Mouse (Mus musculus) gastrocnemius, postnatal 36 days (tissue): ENCODE measurements around the gene Gabarapl1. TPM values are rescaled to one million over a fixed set of nuclear protein-coding genes. Genes with fewer than 3 reads are reported as not detected.
A peak's percentile ranks its signal among the peaks of the same experiment; 100 is the strongest.
"Not testable (repeated sequence)": the region's sequence is repeated elsewhere in the genome, so short reads cannot be mapped to it uniquely, and the experiment has no call there.

Experiments
- DNase-seq, 2 experiments: peaks; one replicate each; pipeline ENCODE4 v3.0.0; 2022
- intact Hi-C: fragments of 180-260 bp; cut with DNase I; formaldehyde crosslinking; loops from one replicate; pipeline ENCODE4 v1.15.1; 2025
- long read RNA-seq, 2 experiments: library from polyadenylated mRNA; stranded (forward); transcript quantifications; one replicate each; pipeline ENCODE4 v2.0.0; 2021
- total RNA-seq, 2 experiments: library from RNA; stranded (reverse); gene quantifications; 2 replicates each; pipeline ENCODE4 v1.2.3; 2021

The Gabarapl1 gene
- 10 to 100 TPM; 38.1 to 59.3 TPM for total RNA-seq
- long read RNA-seq, experiment 1, transcript Gabarapl1-201 (4 exons, 1,820 nt): major isoform, 14 of 843 reads
- long read RNA-seq, experiment 1, partial matches to known transcripts: 0 of 843 reads
- long read RNA-seq, experiment 1, other reads (novel, unspliced or antisense): 829 of 843 reads
- long read RNA-seq, experiment 2, transcript Gabarapl1-201 (4 exons, 1,820 nt): major isoform, 31 of 1,125 reads
- long read RNA-seq, experiment 2, partial matches to known transcripts: 0 of 1,125 reads
- long read RNA-seq, experiment 2, other reads (novel, unspliced or antisense): 1,093 of 1,125 reads

DNA sequence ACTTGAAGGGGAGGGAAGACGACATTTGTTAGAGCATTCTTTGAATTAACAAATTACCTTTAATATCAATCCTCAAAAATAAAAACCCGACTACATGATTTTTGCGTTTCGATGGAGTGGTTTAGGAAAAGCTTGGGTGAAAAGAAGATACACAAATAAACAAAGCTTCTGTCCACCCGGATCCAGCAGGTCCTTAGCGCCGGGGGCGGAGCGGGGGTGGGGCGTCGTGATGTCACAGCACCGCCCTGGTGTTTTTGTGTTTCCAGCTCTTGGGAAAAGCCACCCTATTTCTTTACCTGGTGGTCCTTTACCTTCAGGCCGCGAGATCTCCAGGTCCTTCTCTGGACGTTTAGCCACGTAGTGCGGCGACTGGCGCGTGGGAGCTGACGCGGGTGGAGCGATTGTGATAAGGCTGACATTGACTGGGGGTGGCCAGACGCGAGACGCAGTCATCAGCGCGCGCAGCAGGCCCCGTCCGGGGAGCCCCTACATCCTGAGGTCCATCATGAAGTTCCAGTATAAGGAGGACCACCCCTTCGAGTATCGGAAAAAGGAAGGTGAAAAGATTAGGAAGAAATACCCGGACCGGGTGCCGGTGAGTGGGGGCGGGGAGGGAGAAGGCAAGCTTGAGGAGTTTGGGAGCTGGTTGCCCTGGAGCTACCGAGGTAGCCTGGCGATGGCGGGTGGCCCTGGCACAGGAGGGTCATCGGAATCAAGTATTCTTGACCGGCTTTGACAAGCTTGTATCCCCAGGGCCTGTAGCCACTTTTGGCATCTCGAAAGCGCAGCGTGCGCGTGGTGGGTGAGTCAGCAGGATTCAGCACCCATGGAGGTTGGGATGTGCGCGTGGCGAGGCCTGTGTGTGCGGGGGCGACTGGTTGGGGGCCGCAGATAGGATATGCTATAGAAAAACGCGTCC lies at the start of gene Gabarapl1:
TSS of gene Gabarapl1 (plus strand) at position 219 of the 919 bp plus-strand sequence.
- intact Hi-C loops: loop anchor here (5.0 to 10.0 kb wide), 2 partner anchors 688 to 771 kb away; no protein-coding TSS in a partner anchor
- peak; percentile 75 to 80 for DNase-seq

DNA sequence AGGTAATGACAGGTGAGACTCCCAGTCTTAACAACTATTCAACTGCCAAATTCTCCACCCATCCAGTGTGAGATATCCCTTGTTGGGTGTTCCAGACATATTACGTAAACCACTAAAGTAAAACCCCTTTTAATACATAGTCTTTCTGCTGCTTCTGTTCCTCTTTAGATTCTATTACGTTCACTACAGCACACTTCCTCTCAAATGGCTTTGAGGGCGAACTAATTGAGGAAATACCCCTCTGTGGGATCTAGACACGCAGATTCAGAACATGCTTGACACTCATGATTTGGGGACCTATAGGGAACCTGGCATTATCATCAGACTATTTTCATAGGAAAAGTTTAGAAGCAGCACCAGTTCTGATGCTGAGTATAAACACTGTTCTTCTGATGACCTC lies 38.0 kb upstream of the Gabarapl1 start:
- DNase-seq: no peak
- intact Hi-C loops: no loop called here

DNA sequence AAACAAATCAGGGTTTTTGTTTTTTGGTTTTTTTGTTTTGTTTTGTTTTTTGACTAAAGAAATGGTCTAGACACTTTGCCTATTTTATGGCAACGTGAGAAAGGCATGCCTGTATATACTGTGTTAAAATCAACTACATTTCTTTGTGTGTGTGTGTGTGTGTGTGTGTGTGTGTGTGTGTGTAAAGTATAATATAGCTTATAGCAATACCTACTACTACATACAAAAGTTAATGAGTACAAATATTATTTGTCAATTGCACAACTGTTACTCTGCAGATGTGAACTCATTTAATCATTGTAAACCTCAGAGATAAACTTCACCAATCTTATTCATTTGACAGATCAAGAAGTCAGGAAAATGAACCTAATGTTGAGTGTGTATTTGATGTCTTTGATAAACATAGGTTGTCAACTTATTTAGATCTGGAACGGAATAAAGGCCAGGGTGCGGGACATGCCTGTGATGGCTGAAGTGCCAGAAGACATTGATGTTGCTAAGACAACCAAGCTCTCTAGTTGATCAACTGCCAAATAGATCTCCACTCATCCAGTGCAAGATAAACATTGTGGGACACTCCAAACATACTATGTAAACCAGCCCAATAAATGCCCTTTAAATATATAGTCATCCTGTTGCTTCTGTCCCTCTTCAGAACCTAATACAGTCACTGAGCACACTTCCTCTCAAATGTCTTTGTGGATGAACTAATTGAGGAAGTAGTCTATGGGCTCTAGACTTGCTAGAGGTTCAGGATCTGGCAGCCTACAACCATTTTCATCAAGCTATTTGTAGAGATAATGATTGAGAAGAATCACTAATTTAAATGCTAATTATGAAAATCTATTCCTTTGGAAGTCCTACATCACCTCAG lies 35.4 kb upstream of the Gabarapl1 start:
- intact Hi-C loops: no loop called here
- no peak for DNase-seq

DNA sequence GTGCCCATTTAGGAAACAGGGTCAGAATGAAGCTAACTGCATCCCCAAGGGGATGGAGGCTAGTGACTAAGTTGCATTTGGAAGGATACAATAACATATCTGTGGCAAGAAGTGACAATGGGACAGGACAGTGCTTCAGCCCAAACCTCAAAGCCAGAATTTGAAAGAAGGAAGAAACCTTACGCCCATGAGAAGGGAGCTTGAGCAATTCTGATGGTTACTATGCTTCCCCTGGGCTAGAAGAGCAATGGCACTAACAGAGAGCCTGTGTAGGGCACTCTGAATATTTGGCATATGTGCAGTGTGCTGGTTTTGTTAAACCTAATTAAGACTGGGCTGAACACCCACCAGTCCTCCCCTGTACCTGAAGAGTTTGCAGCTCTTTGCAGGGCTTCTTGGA lies 33.4 kb upstream of the Gabarapl1 start:
- DNase-seq, intact Hi-C loops: not testable (repeated sequence)

DNA sequence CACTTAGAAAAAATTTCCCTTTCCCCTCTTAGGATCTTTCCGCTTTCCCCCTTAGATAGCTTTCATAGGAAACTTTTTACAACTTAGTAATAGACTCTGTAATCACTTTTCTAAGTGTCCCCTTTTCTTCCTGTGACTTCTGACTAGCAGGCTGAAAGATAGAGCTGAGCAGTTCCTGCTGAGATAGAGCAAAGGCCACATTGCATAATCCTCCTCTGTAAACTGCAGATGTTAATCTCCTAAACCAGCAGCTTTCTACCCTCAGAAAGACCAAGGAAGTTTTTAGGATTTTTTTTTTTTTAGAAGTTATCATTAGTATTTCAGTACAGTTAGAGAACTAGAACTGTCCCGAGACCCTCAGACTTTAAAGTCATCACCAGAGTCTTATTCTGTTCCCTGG lies 29.5 kb upstream of the Gabarapl1 start:
- intact Hi-C loops: no loop called here

DNA sequence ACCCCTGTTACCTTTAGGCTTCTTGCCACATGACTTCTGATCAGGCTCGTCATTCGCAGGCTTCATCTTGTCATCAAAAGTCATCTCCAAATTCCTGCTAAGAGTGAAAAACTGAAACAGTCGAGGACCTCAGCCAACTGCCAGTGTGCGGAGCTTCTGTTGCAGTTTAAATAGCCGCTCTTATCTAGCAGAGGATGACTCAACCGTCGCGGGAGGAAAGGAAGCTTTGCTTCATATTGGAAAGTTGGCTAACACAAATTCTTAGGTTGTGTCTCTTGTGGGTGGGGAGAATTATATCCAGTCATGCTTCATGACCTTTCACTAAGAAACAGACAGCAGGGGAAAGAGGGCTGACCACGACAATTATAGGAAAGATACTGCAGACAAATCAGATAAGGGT lies 25.9 kb upstream of the Gabarapl1 start, which contains the start of gene Olr1:
TSS of gene Olr1 (minus strand) at position 142 of the 400 bp plus-strand sequence.
- intact Hi-C loops: no loop called here
- DNase-seq: no peak

More for the DNA sequence above, 29.5 kb upstream of the Gabarapl1 start:
- DNase-seq: no peak

DNA sequence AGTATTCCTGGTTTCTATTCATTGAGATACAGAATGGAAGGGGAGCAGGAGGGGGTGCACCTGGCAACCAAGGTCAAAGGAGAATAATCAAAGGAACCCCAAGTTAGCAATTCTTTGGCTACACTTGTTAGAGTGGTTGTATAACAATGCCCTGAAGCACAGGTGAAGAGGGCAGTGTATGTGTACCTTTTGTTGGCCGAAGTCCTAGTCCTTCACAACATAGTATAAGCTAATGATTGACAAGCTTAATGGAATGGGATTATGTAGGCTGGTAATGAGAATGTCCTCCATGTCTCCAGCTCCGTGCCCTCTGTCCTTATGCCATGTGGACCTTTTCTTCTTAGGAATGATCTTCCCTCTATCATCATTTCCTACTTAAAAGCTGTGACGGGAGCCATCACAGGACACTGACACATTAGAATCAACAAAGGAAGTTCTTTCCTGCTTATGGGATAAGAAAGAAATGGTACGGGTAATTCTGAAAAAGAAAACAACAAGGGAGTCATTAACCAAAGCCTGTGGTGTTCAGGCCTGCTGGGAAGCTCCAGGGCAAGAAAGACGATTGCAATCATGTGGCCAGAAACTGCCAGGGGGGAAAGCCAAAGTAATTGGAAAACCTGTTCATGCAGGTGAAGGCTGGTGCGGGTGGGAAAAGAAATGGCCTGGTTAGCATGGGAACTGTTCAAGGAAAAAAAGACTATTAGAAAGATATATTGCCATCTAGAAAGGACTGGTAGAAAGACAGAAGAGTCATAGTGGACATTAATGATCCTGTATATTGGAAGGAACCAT lies 22.6 kb upstream of the Gabarapl1 start:
- intact Hi-C loops: no loop called here
- no peak for DNase-seq

DNA sequence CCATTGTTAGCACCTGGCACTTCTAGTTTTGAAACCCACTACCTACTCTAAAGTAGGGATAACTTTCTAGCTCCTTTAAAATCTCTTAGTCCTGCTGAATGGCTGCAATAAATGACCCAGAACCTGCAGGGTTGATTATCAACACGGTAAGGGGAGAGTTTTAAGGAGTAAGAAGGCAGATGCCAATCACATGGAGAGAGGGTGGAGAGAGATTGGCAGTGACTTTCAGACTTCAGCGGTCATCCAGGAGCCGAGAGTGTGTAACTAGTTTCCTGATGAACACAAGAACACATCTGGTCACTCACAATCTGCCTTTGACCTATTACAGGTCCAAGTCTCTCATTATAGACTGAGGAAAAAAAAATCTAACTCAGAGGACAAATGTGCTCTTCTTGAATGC lies 20.6 kb upstream of the Gabarapl1 start, which contains the start of gene Tmem52b:
TSS of gene Tmem52b (plus strand) at position 189 of the 400 bp plus-strand sequence.
- intact Hi-C loops: no loop called here
- DNase-seq: no peak

DNA sequence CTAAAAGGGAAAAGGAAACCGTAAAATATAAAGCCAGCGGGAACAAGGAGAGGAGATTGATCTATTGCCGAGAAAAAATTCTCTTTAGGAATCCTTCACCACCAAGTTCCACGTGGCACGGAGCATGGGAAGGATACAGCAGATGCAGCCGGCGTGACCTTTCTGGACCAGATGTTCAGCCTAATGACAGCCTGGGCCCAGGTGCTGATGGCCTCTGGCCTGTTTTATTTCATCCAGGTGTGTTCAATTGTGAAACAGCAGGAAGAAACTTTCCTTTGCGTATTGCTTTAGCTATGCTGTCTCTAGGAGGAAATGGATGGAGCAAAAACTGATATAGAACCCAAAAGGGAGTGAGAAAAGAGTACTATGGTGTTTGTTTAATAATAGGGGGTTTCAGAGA lies 20.1 kb upstream of the Gabarapl1 start:
- intact Hi-C loops: no loop called here
- no peak for DNase-seq

DNA sequence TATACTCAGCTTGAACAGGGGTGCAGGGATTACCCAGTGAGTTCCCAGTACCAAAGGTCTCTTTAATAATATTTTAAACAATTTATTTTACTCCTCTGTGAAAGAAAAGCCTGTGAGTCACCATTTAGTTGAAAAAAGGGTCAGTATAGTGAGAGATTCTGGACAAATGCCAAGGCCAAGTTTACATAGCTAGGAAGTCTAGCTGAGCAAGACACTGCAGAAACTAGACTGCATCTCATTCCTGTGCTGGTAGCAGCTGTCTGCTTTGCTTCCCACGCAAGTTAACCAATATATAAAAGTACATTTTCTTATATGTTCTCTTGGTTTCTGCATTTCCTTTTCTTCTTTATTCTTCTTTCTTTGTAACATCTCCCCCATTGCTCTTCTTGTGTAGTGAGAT lies 19.6 kb upstream of the Gabarapl1 start:
- no peak for DNase-seq
- intact Hi-C loops: no loop called here

DNA sequence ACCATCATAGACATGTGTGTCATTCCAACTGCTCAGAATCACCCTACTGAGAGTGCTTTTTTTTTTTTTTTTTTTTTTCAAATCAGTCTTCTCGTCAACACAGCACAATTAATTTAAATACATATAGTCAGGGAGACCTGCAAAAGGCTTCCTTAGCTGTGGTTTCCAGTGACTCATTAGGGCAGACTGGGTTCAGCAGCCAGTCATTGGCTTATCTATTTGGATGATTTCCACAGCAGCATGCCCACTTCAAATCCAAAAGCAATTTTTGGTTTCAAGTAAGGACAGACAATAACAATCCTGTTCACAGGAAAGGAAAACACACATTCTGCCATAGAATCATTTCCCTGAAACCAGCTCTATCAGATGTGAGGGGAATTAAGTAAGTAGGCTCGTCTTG lies 18.6 kb upstream of the Gabarapl1 start:
- DNase-seq: no peak
- intact Hi-C loops: no loop called here

DNA sequence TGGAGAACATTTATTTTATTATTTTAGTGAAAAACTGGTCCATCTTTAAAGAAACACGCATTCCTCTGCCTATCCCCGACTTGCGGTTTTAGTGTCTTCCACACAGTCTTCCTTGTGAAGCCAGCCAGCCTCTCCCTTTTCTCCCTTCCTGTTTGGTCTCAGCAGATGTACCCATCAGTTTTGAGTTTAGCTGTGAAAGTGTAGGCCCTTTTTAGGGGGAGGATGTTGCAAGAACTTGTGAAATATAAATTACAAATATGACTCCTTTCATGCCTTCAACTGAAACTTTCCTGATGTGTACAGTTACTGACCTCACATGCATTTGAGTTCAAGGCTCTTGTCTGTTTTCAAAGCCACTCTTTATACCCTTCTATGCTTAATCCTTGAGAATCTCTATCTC lies 17.9 kb upstream of the Gabarapl1 start:
- intact Hi-C loops: no loop called here

DNA sequence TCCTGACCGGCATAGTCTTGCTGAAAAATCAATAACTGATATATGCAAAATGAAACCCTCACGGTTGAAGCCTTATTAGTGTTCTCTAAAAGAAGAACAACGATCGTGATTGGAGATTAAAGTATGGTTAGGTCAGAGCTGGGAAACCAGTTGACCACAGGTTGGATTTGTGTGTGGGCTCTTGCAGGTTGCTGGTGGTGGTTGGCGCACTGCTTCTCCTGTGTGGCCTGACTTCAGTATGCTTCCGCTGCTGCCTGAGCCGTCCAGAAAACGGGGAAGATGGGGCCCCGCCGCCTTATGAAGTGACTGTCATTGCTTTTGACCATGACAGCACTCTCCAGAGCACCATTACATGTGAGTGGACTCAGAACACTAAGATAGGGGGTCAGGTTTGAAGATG lies 16.6 kb upstream of the Gabarapl1 start:
- DNase-seq: no peak

More for the DNA sequence above, 17.9 kb upstream of the Gabarapl1 start:
- no peak for DNase-seq

DNA sequence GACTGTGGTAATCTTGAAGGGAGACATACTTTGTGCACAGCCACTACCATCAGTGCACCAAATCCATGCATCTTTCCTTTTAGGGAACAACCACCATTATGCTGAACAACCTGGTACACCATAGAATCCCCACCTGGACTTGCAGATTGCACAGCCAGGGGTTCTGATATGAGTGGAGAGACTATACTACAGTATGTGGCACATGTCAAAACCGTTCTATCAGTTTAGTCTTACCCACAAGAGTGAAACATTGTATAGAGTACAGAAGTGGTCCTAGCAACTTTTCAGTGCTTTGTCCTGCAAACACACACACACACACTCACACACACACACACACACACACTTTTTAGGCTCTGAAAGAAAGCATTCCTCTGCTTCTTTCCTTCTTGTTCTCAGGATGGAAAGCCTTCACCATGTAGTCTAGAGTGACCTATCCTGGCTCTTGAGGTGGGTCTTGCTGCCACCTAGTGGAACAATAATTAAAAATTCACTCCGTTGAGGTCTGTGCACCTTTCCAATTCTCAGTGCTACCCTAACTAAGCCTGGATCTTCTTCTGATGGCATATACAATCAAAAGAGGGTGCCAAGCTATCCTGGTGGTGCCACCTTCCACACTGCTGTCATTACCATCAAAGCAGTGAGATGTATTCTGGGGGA lies 15.1 kb upstream of the Gabarapl1 start:
- no peak for DNase-seq
- intact Hi-C loops: no loop called here

More for the DNA sequence above, 16.6 kb upstream of the Gabarapl1 start:
- intact Hi-C loops: no loop called here

DNA sequence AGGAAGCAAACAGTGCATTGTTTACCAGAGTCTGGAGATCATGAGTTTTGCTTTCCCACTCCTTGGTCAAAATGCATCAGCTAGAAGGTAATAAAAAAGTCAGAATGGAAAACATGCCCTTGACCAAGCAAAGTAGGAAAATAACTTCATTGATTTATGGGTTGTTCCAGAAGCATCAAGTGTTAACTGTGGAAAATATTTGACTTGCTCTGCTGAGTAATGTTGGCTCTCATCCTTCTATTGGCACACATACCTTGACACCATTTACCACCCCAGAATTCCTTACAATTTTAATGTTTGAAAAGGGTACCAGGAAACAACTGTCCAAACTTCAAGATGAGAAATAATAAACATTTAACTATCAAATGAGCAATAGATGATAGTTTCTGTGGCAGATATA lies 6.9 kb upstream of the Gabarapl1 start:
- DNase-seq: no peak
- intact Hi-C loops: no loop called here

DNA sequence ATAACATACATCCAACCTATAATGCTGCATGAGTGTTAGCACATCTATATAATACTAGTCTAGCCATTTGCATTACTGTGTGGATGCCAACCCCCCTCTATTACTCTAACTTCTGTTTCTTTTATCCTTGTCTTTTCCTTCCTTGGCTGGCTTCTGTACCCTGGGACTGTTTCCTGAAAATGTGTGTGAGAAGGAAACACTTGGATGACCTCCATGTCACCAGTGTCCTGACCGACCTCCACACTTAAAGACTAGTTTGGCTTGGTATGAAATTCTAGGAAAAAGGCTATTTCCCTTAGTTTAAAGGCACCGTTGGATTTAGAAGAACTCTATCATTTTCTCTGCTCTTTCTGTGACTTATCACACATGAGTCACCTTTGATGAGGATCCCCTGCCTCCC lies 5.5 kb upstream of the Gabarapl1 start:
- intact Hi-C loops: no loop called here
- DNase-seq: no peak

DNA sequence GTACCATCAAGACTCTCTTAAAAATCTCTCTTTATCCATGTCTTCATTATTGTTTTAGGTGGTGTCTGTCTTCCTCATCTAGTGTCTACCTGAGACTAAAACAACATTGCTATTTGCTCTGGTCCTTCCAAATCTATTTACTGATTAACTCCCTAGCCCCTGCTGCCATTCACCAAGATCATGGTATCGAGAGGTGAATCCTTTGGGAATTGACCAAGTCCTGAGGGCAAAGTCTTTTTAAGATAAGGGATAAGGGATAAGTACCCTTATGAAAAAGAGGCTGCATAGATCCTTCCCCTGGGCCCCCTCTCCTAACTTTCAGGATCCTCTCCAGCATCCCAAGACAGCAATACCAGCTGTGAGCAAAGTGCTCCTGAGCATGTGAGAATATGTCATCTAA lies 3.4 kb upstream of the Gabarapl1 start:
- DNase-seq: no peak
- intact Hi-C loops: loop anchor here (5.0 to 10.0 kb wide), 2 partner anchors 685 to 767 kb away; no protein-coding TSS in a partner anchor

DNA sequence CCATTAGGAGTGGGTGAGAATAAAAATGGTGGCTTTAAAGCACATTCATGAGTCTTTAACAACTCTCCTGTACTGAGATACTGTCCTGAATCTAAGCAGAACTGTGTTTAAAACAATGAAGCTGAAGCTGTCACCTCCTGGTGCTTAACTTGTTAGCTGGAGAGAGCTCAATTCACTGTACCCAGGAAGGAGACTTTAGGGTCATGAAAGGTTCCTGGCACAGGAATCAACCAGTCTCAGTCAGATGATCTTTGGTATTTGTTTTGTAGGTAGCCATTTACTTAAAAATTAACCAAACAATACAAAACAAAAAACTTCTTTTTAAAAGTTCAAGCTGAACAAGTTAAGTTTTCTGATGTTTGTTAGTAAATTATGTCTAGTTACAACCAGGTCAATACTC lies 2.7 kb upstream of the Gabarapl1 start:
- DNase-seq: no peak
- intact Hi-C loops: loop anchor here (5.0 to 10.0 kb wide), 2 partner anchors 685 to 768 kb away; no protein-coding TSS in a partner anchor

DNA sequence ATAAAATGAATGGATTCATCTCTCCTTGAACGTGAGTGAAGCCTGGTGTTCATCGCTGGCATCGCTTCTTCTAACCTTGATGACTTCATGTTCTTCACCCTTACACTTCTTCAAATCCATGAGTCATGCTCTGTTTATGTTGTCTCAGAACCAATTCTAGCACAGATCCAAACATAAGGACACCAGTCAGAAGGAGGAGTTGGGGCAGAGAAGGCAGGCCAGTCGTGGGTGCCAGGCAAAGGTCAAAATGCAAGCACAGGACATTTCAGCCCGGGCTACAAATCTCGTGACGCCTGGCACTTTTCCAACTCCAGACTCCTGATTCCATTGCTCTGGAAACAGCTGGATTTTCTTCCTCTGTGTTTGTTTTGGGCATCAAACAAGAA lies 411 bp upstream of the Gabarapl1 start:
- intact Hi-C loops: loop anchor here (5.0 to 10.0 kb wide), 2 partner anchors 688 to 770 kb away; no protein-coding TSS in a partner anchor

More for the DNA sequence above, 411 bp upstream of the Gabarapl1 start:
- peak; percentile 56 to 63 for DNase-seq
